Mouse (Mus musculus) limb, embryonic 13.5 days (tissue): ENCODE measurements around the gene Serping1. TPM values are rescaled to one million over a fixed set of nuclear protein-coding genes. Genes with fewer than 3 reads are reported as not detected.

Source experiments
- ATAC-seq: fragments of 200-750 bp; cut with Nextera tagmentation; 2 replicates; pipeline ENCODE4 v1.8.0; 2017; ENCODE audit warnings: low read depth, moderate number of reproducible peaks, moderate TSS enrichment; ENCODE audit not compliant: low FRiP score
- H3K27ac ChIP-seq: fragments of 300-500 bp; sonication (generic); 2 replicates; pipeline ENCODE4 v1.5.1; 2015; ENCODE audit warnings: inconsistent platforms, mild to moderate bottlenecking, moderate library complexity
- H3K27me3 ChIP-seq: fragments of 300-500 bp; sonication (generic); 2 replicates; pipeline ENCODE4 v1.6.1; 2015; ENCODE audit warnings: mild to moderate bottlenecking, inconsistent platforms
- H3K36me3 ChIP-seq: fragments of 300-500 bp; sonication (generic); 2 replicates; pipeline ENCODE4 v1.6.1; 2015; ENCODE audit warnings: inconsistent platforms, mild to moderate bottlenecking, moderate library complexity
- H3K4me1 ChIP-seq: fragments of 300-500 bp; sonication (generic); 2 replicates; pipeline ENCODE4 v1.6.1; 2015; ENCODE audit warnings: inconsistent platforms
- H3K4me2 ChIP-seq: fragments of 300-500 bp; sonication (generic); replicated peaks from 2 replicates; pipeline ENCODE4 v1.6.1; 2015; ENCODE audit warnings: inconsistent platforms, mild to moderate bottlenecking, moderate library complexity
- H3K4me3 ChIP-seq: fragments of 300-500 bp; sonication (generic); 2 replicates; pipeline ENCODE4 v1.5.1; 2015; ENCODE audit warnings: moderate library complexity, mild to moderate bottlenecking, inconsistent platforms
- H3K9ac ChIP-seq: fragments of 300-500 bp; sonication (generic); 2 replicates; pipeline ENCODE4 v1.6.1; 2015; ENCODE audit warnings: mild to moderate bottlenecking, inconsistent platforms
- H3K9me3 ChIP-seq: fragments of 300-500 bp; sonication (generic); 2 replicates; pipeline ENCODE4 v1.6.1; 2016; ENCODE audit warnings: inconsistent platforms
- WGBS: fragments of 180-500 bp; shearing (Covaris S2); methylation state at CpG from one replicate; pipeline ENCODE4 v1.1.7; 2015; 5-methylcytosine and 5-hydroxymethylcytosine counted together
- polyA plus RNA-seq: library from polyadenylated mRNA; unstranded; fragments of >200 nt; fragmentation: Nextera tagmentation; extraction: Ambion mirVana; gene quantifications from 2 replicates; pipeline ENCODE4 v1.2.1, GENCODE M21; 2015

Serping1 gene
- polyA plus RNA-seq, 1 experiment from 2014 or later: 30.1 TPM

GRCm38 (mm10) chr2:84777706-84778105 is 2.5 kb upstream of the Serping1 start:
- Histone ChIP-seq H3K9ac (no peak overlapping the region), H3K36me3 (no peaks in the 10 kb centered on the region), H3K4me1 (peaks cover 9% of the 10 kb centered on the region), H3K4me3 (no peak overlapping the region), H3K4me2 (no peak overlapping the region), H3K27ac (no peak overlapping the region), H3K9me3 (no peaks in the 10 kb centered on the region), H3K27me3 (no peaks in the 10 kb centered on the region)
- no peak for ATAC-seq
- 62% methylated on average over 3 of the region's 3 CpGs for WGBS

- no peaks in the 10 kb centered on the region for H3K36me3 ChIP-seq
- no peak overlapping the region for H3K4me2 ChIP-seq
- WGBS: 87% methylated on average over 6 of the region's 6 CpGs
- no peaks in the 10 kb centered on the region for H3K9me3 ChIP-seq
- no peak for ATAC-seq
- no peak overlapping the region for H3K4me3 ChIP-seq
- no peak overlapping the region for H3K27ac ChIP-seq
- no peaks in the 10 kb centered on the region for H3K27me3 ChIP-seq
- peaks cover 9% of the 10 kb centered on the region for H3K4me1 ChIP-seq
- no peak overlapping the region for H3K9ac ChIP-seq
Measured at GRCm38 (mm10) chr2:84775665-84776064, 421 bp upstream of the Serping1 start.

GRCm38 (mm10) chr2:84774751-84775150 is 493 bp downstream of the Serping1 start:
- peak; percentile 91 for ATAC-seq
- Histone ChIP-seq H3K4me1 (peaks cover 9% of the 10 kb centered on the region), H3K9me3 (no peaks in the 10 kb centered on the region), H3K27me3 (no peaks in the 10 kb centered on the region), H3K4me3 (peak overlapping the region; percentile 40), H3K4me2 (peak overlapping the region; percentile 70), H3K36me3 (no peaks in the 10 kb centered on the region), H3K9ac (peak overlapping the region; percentile 66), H3K27ac (0 out of 2 replicates have a peak overlapping the region, but pooled peaks have one; percentile 22)
- under 1% methylated on average over 15 of the region's 15 CpGs for WGBS

- no peaks in the 10 kb centered on the region for H3K9me3 ChIP-seq
- H3K27me3 ChIP-seq: no peaks in the 10 kb centered on the region
- peaks cover 9% of the 10 kb centered on the region for H3K4me1 ChIP-seq
- no peak overlapping the region for H3K4me2 ChIP-seq
- H3K9ac ChIP-seq: no peak overlapping the region
- no peak overlapping the region for H3K4me3 ChIP-seq
- WGBS: 74% methylated on average over 5 of the region's 5 CpGs
- no peak for ATAC-seq
- H3K27ac ChIP-seq: no peak overlapping the region
- no peaks in the 10 kb centered on the region for H3K36me3 ChIP-seq
Measured at GRCm38 (mm10) chr2:84773195-84773594, 2.0 kb downstream of the Serping1 start.

- H3K4me3 ChIP-seq: no peak overlapping the region
- H3K9me3 ChIP-seq: no peaks in the 10 kb centered on the region
- H3K4me2 ChIP-seq: no peak overlapping the region
- peaks cover 9% of the 10 kb centered on the region for H3K4me1 ChIP-seq
- H3K9ac ChIP-seq: no peak overlapping the region
- no peak overlapping the region for H3K27ac ChIP-seq
- H3K27me3 ChIP-seq: no peaks in the 10 kb centered on the region
- 85% methylated on average over 4 of the region's 4 CpGs for WGBS
- no peak for ATAC-seq
- H3K36me3 ChIP-seq: no peaks in the 10 kb centered on the region
Measured at GRCm38 (mm10) chr2:84772454-84772853, 2.8 kb downstream of the Serping1 start.

GRCm38 (mm10) chr2:84770501-84770900 is 4.7 kb downstream of the Serping1 start:
- Histone ChIP-seq H3K4me3 (no peak overlapping the region), H3K27me3 (no peaks in the 10 kb centered on the region), H3K4me2 (no peak overlapping the region), H3K36me3 (no peaks in the 10 kb centered on the region), H3K27ac (no peak overlapping the region), H3K9ac (no peak overlapping the region), H3K9me3 (no peaks in the 10 kb centered on the region), H3K4me1 (peaks cover 9% of the 10 kb centered on the region)
- no peak for ATAC-seq
- 73% methylated on average over 6 of the region's 6 CpGs for WGBS

- Histone ChIP-seq H3K9me3 (no peaks in the 10 kb centered on the region), H3K9ac (no peak overlapping the region), H3K4me3 (no peak overlapping the region), H3K36me3 (no peaks in the 10 kb centered on the region), H3K27ac (no peak overlapping the region), H3K27me3 (no peaks in the 10 kb centered on the region), H3K4me2 (no peak overlapping the region), H3K4me1 (no peaks in the 10 kb centered on the region)
- no peak for ATAC-seq
- WGBS: 46% methylated on average over 1 of the region's 1 CpGs
Measured at GRCm38 (mm10) chr2:84762818-84763217, 12.4 kb downstream of the Serping1 start.

- Histone ChIP-seq H3K27ac (no peak overlapping the region), H3K4me1 (no peaks in the 10 kb centered on the region), H3K36me3 (no peaks in the 10 kb centered on the region), H3K27me3 (no peaks in the 10 kb centered on the region), H3K4me2 (no peak overlapping the region), H3K9me3 (no peaks in the 10 kb centered on the region), H3K9ac (no peak overlapping the region), H3K4me3 (no peak overlapping the region)
- WGBS: 63% methylated on average over 3 of the region's 4 CpGs
- ATAC-seq: no peak
Measured at GRCm38 (mm10) chr2:84762295-84762694, 12.9 kb downstream of the Serping1 start.

GRCm38 (mm10) chr2:84761840-84762239 is 13.4 kb downstream of the Serping1 start:
- Histone ChIP-seq H3K4me3 (no peak overlapping the region), H3K9ac (no peak overlapping the region), H3K27me3 (no peaks in the 10 kb centered on the region), H3K36me3 (no peaks in the 10 kb centered on the region), H3K9me3 (no peaks in the 10 kb centered on the region), H3K4me2 (no peak overlapping the region), H3K27ac (no peak overlapping the region), H3K4me1 (no peaks in the 10 kb centered on the region)
- 76% methylated on average over 1 of the region's 1 CpGs for WGBS
- no peak for ATAC-seq

GRCm38 (mm10) chr2:84761309-84761708 is 13.9 kb downstream of the Serping1 start:
- H3K27me3 ChIP-seq: no peaks in the 10 kb centered on the region
- H3K9ac ChIP-seq: no peak overlapping the region
- H3K4me1 ChIP-seq: no peaks in the 10 kb centered on the region
- H3K36me3 ChIP-seq: no peaks in the 10 kb centered on the region
- no peak overlapping the region for H3K27ac ChIP-seq
- no peaks in the 10 kb centered on the region for H3K9me3 ChIP-seq
- no peak for ATAC-seq
- 78% methylated on average over 3 of the region's 3 CpGs for WGBS
- H3K4me3 ChIP-seq: no peak overlapping the region
- no peak overlapping the region for H3K4me2 ChIP-seq

- Histone ChIP-seq H3K9me3 (no peaks in the 10 kb centered on the region), H3K27me3 (no peaks in the 10 kb centered on the region), H3K4me2 (no peak overlapping the region), H3K9ac (no peak overlapping the region), H3K27ac (no peak overlapping the region), H3K4me1 (no peaks in the 10 kb centered on the region), H3K4me3 (no peak overlapping the region), H3K36me3 (no peaks in the 10 kb centered on the region)
- 64% methylated on average over 8 of the region's 8 CpGs for WGBS
- no peak for ATAC-seq
Measured at GRCm38 (mm10) chr2:84760777-84761176, 14.5 kb downstream of the Serping1 start.

GRCm38 (mm10) chr2:84758542-84759127 is 16.6 kb downstream of the Serping1 start:
- Histone ChIP-seq H3K9ac (no peak overlapping the region), H3K27me3 (no peaks in the 10 kb centered on the region), H3K4me2 (no peak overlapping the region), H3K4me1 (no peaks in the 10 kb centered on the region), H3K36me3 (no peaks in the 10 kb centered on the region), H3K27ac (no peak overlapping the region), H3K9me3 (no peaks in the 10 kb centered on the region), H3K4me3 (no peak overlapping the region)
- ATAC-seq: peak; percentile 76
- 0% methylated on average over 2 of the region's 2 CpGs for WGBS

- Histone ChIP-seq H3K4me2 (no peak overlapping the region), H3K9ac (no peak overlapping the region), H3K36me3 (no peaks in the 10 kb centered on the region), H3K27me3 (no peaks in the 10 kb centered on the region), H3K4me3 (no peak overlapping the region), H3K9me3 (no peaks in the 10 kb centered on the region), H3K27ac (no peak overlapping the region), H3K4me1 (no peaks in the 10 kb centered on the region)
- 57% methylated on average over 7 of the region's 7 CpGs for WGBS
- no peak for ATAC-seq
Measured at GRCm38 (mm10) chr2:84757026-84757682, 18.1 kb downstream of the Serping1 start.
